Mouse (Mus musculus): Measurements from ENCODE around the gene Scnn1a. TPM values are rescaled to one million over a fixed set of nuclear protein-coding genes. Genes with fewer than 3 reads are reported as not detected.

Scnn1a gene
- polyA plus RNA-seq, 1 experiment, result 0.74 TPM

DNA sequence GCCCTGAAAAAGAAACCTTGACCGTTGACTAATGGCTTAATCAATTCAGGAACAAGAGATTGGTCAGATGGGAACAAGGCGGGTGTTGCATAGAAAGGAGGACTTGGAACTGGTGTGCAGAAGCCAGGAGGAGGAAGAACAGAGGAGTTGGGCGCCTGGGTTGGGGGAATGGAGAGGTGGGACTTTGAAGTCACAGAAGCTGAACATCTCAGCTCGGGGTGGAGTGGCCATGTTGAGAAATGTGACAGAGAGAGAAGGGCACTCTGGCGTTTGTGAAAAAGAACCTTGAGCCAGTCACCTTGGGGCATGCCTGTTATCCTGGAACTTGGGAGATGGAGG, 31.6 kb downstream of the Scnn1a start:
- H3K4me1 ChIP-seq (ENCODE audit: control insufficient read depth, insufficient read depth, low read length), result peaks cover 7% of the 10 kb centered on the region
- H3K27ac ChIP-seq (ENCODE audit: insufficient read depth, low read length), result no peak overlapping the region
- no peaks in the 10 kb centered on the region; the same call in 1 of the 2 replicates for H3K27me3 ChIP-seq (ENCODE audit: control insufficient read depth, insufficient read depth, low read length)
- 77% methylated on average over 5 of the region's 5 CpGs for WGBS
- TF ChIP-seq CTCF (IDR thresholded peaks at IDR 0.05; ENCODE audit: borderline replicate concordance, insufficient read depth, low read depth, low read length), result no peak
- no peak for TF ChIP-seq POLR2A (IDR thresholded peaks at IDR 0.05; ENCODE audit: borderline replicate concordance, insufficient read depth, low read length)
- no peak overlapping the region for H3K4me3 ChIP-seq (replicated peaks; ENCODE audit: insufficient read depth, low read depth, low read length)
- DNase-seq, result no peak

DNA sequence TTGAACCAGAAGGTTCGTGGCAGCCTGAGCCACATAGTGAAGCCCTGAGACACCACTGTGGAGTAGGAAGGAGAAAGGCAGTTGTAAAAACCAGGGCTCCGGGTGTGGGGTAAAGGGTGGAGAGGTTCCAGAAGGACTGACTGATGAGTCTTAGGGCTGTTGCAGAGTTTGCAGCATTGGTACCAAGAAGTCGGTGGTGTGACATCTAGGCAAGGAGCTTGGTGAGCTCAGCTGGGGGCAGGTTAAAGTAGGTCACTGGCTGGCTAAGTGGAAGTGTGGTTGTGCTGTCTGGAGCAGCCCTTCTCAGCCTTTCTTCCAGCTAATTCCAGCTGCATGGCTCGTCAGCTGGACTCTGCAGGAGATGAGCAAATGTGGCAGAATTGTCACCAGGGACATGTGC, 32.4 kb downstream of the Scnn1a start:
- Histone ChIP-seq H3K4me3 (replicated peaks; ENCODE audit: insufficient read depth, low read depth, low read length) (no peak overlapping the region), H3K27me3 (ENCODE audit: control insufficient read depth, insufficient read depth, low read length) (no peaks in the 10 kb centered on the region; the same call in 1 of the 2 replicates), H3K27ac (ENCODE audit: insufficient read depth, low read length) (no peak overlapping the region), H3K4me1 (ENCODE audit: control insufficient read depth, insufficient read depth, low read length) (peaks cover 7% of the 10 kb centered on the region)
- 65% methylated on average over 4 of the region's 4 CpGs for WGBS
- DNase-seq, result no peak
- no peak for TF ChIP-seq CTCF (IDR thresholded peaks at IDR 0.05; ENCODE audit: borderline replicate concordance, insufficient read depth, low read depth, low read length)
- TF ChIP-seq POLR2A (IDR thresholded peaks at IDR 0.05; ENCODE audit: borderline replicate concordance, insufficient read depth, low read length), result no peak

DNA sequence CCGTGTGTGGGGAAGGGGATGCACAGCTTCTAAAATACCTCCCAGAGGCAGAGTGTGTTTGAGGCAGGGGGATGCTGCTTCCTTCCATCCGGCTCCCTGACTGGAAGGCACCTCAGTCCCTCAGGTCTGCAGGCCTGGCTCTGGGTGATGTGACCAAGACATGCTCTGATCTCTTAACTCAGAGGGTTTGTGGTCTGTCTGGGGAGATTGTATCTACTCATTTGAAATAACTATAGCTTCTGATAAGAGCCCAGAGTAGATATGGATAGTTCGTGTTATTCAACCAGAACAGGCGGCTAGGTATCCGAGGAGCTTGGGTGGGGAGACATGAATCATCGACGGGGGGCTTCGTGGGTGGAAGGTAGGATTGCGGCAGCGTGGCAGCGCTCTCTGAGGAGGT, 32.8 kb downstream of the Scnn1a start:
- no peak for DNase-seq
- 88% methylated on average over 11 of the region's 11 CpGs for WGBS
- H3K27ac ChIP-seq (ENCODE audit: insufficient read depth, low read length), result no peak overlapping the region
- TF ChIP-seq CTCF (IDR thresholded peaks at IDR 0.05; ENCODE audit: borderline replicate concordance, insufficient read depth, low read depth, low read length) (no peak), POLR2A (IDR thresholded peaks at IDR 0.05; ENCODE audit: borderline replicate concordance, insufficient read depth, low read length) (no peak)
- H3K4me1 ChIP-seq (ENCODE audit: control insufficient read depth, insufficient read depth, low read length), result peaks cover 7% of the 10 kb centered on the region
- no peak overlapping the region for H3K4me3 ChIP-seq (replicated peaks; ENCODE audit: insufficient read depth, low read depth, low read length)
- no peaks in the 10 kb centered on the region; the same call in 1 of the 2 replicates for H3K27me3 ChIP-seq (ENCODE audit: control insufficient read depth, insufficient read depth, low read length)

DNA sequence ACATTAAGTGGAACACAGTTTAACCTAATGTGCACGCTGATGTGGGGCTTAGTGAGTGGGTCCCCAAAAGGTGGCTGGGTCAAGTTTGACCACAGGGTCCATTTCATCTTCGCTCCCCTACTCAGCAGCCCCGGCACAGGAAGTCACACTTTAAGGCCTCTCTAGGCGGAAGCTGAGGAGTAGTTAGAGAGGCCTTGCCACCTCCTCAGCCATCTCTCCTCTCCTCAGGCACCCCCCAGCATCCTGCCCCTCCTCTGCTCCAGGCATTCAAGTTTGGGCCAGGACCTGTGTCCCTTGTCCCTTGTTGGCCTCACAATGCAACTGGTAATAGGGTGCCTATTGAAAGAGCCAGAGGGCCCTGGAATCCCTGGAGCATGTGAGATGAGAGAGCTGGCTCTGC, 33.2 kb downstream of the Scnn1a start:
- DNase-seq, result no peak
- H3K27me3 ChIP-seq (ENCODE audit: control insufficient read depth, insufficient read depth, low read length), result no peaks in the 10 kb centered on the region; the same call in 1 of the 2 replicates
- H3K4me3 ChIP-seq (replicated peaks; ENCODE audit: insufficient read depth, low read depth, low read length), result no peak overlapping the region
- peaks cover 7% of the 10 kb centered on the region for H3K4me1 ChIP-seq (ENCODE audit: control insufficient read depth, insufficient read depth, low read length)
- WGBS, result 86% methylated on average over 4 of the region's 4 CpGs
- no peak overlapping the region for H3K27ac ChIP-seq (ENCODE audit: insufficient read depth, low read length)
- TF ChIP-seq POLR2A (IDR thresholded peaks at IDR 0.05; ENCODE audit: borderline replicate concordance, insufficient read depth, low read length) (no peak), CTCF (IDR thresholded peaks at IDR 0.05; ENCODE audit: borderline replicate concordance, insufficient read depth, low read depth, low read length) (no peak)

DNA sequence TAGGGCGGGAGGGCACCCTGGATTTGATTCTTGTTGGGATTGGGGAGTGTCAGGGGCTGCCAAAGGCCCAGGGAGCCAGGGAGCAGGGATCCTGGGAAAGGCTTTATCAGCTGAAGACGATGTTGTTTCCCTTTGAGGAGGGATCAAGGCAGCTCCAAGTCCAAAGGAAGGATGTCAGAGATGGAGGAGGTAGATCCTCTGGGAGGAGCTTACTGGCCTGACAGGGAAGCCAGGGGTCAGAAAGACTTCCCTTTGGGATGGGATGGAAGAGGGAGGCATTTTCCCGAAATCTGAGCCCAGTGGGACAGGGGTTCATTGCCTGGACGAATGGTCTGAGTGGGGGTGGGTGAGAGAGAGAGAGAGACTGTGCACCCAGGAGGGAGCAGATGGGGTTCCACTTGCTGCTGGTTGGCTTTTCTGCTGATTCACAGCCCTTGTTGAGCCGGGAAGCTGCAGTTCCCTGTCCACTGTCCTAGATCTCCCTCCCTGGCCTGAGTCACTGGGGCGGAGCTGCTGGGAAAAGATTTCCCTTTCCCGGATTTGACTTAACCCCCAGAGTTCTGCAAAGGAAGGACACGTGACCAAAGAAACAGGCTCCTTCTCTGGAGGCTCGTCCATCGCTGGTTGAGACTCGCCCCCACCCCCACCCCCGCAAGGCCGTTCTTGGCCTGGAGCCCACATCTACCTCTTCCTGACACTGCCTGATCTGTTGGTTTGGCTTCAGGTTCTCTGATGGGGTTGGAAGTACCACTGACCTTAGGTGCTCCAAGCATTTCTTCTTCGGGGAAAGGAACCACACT, 34.1 kb downstream of the Scnn1a start:
- peaks cover 7% of the 10 kb centered on the region for H3K4me1 ChIP-seq (ENCODE audit: control insufficient read depth, insufficient read depth, low read length)
- peak in 1 of 2 experiments; percentile 23 for DNase-seq
- H3K27ac ChIP-seq (ENCODE audit: insufficient read depth, low read length), result 0 out of 2 replicates have a peak overlapping the region, but pooled peaks have one; percentile 30
- H3K27me3 ChIP-seq (ENCODE audit: control insufficient read depth, insufficient read depth, low read length), result no peaks in the 10 kb centered on the region
- peak overlapping the region; percentile 6 for H3K4me3 ChIP-seq (replicated peaks; ENCODE audit: insufficient read depth, low read depth, low read length)
- no peak for TF ChIP-seq CTCF (IDR thresholded peaks at IDR 0.05; ENCODE audit: borderline replicate concordance, insufficient read depth, low read depth, low read length)
- TF ChIP-seq POLR2A (IDR thresholded peaks at IDR 0.05; ENCODE audit: borderline replicate concordance, insufficient read depth, low read length), result no peak
- WGBS, result 27% methylated on average over 14 of the region's 14 CpGs

DNA sequence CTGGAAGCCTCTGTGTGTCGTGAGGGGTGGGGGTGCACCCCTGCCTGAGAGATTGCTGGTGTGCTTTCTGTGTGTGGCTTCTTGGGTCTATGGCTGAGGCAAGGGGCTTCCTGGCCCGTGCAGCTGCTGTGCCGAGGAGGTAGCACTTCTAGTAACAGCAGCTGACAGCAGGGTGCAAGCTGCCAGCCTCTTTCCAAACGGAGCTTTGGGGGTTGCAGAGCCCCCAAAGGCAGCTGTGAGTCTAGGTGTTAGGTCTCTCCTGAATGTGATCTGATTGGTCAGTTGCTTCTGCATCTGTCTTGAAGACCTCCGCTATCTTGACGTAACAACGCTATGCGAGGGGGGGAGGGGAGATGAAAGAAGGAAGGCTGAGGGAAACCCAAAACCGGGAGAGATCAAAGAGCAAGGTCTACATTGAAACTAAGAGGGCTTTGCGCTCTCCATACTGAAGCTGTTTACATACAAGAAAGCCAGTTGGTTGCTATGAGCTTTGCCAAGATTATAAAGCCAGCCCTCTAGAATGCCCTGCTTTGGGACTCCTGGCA, 34.8 kb downstream of the Scnn1a start:
- TF ChIP-seq CTCF (IDR thresholded peaks at IDR 0.05; ENCODE audit: borderline replicate concordance, insufficient read depth, low read depth, low read length) (no peak), POLR2A (IDR thresholded peaks at IDR 0.05; ENCODE audit: borderline replicate concordance, insufficient read depth, low read length) (no peak)
- no peak for DNase-seq
- Histone ChIP-seq H3K27ac (ENCODE audit: insufficient read depth, low read length) (no peak overlapping the region), H3K4me3 (replicated peaks; ENCODE audit: insufficient read depth, low read depth, low read length) (no peak overlapping the region), H3K4me1 (ENCODE audit: control insufficient read depth, insufficient read depth, low read length) (peaks cover 7% of the 10 kb centered on the region), H3K27me3 (ENCODE audit: control insufficient read depth, insufficient read depth, low read length) (no peaks in the 10 kb centered on the region)
- 13% methylated on average over 10 of the region's 10 CpGs for WGBS

DNA sequence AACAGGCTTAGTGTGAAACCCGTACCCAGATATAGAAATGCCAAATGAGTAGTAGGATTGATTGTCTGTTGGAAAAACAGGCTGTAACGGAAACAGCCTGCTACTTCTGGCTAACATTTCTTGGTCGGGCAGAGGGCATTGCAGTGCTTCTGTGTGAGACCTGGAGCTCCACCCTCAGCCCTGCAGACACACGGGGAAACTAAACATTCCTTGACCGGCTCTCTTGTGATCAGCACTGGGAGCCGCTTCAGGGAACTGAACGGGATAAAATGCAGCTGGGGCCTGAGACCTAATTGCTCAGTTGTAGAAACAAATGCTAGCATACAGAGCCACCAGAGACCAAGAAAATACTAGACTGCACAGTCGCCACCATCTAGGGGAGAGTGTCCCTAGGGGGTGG, 35.8 kb downstream of the Scnn1a start:
- no peak for DNase-seq
- 75% methylated on average over 8 of the region's 8 CpGs for WGBS
- TF ChIP-seq CTCF (IDR thresholded peaks at IDR 0.05; ENCODE audit: borderline replicate concordance, insufficient read depth, low read depth, low read length) (no peak), POLR2A (IDR thresholded peaks at IDR 0.05; ENCODE audit: borderline replicate concordance, insufficient read depth, low read length) (no peak)
- Histone ChIP-seq H3K27me3 (ENCODE audit: control insufficient read depth, insufficient read depth, low read length) (no peaks in the 10 kb centered on the region), H3K4me1 (ENCODE audit: control insufficient read depth, insufficient read depth, low read length) (peaks cover 7% of the 10 kb centered on the region), H3K4me3 (replicated peaks; ENCODE audit: insufficient read depth, low read depth, low read length) (no peak overlapping the region), H3K27ac (ENCODE audit: insufficient read depth, low read length) (no peak overlapping the region)

DNA sequence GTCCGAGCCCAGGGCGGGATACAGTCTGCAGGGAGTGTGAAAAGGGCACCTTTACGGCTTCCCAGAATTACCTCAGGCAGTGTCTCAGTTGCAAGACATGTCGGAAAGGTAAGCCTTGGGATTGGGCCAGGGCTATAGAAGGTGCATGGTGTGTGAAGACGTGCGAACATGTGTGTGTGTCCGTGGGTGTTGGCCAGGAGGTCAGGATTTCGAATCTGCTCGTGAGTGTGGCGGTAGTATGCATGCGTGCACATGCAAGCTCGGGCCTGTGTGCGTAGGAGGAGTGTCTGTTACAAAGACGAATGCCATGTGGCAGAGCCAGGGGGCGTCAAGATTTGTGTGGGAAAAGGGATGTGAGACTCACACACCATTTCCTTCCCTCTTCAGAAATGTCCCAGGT, 36.9 kb downstream of the Scnn1a start:
- Histone ChIP-seq H3K27ac (ENCODE audit: insufficient read depth, low read length) (no peak overlapping the region), H3K4me3 (replicated peaks; ENCODE audit: insufficient read depth, low read depth, low read length) (no peak overlapping the region), H3K4me1 (ENCODE audit: control insufficient read depth, insufficient read depth, low read length) (peaks cover 7% of the 10 kb centered on the region), H3K27me3 (ENCODE audit: control insufficient read depth, insufficient read depth, low read length) (no peaks in the 10 kb centered on the region)
- TF ChIP-seq POLR2A (IDR thresholded peaks at IDR 0.05; ENCODE audit: borderline replicate concordance, insufficient read depth, low read length) (no peak), CTCF (IDR thresholded peaks at IDR 0.05; ENCODE audit: borderline replicate concordance, insufficient read depth, low read depth, low read length) (no peak)
- DNase-seq, result no peak
- 90% methylated on average over 15 of the region's 15 CpGs for WGBS

All from cerebellum, adult 2 months (tissue).